Mouse (Mus musculus): ENCODE results near the gene Fkbp15.

The Fkbp15 gene

GRCm38 (mm10) chr4:62313641-62314211 is 46.6 kb downstream of the Fkbp15 start:
- DNase-seq, result no peak

- DNase-seq, result no peak
These were observed 47.5 kb downstream of the Fkbp15 start for GRCm38 (mm10) chr4:62312821-62313220.

GRCm38 (mm10) chr4:62308406-62308805 is 51.9 kb downstream of the Fkbp15 start:
- no peak for DNase-seq

- DNase-seq, result no peak
These were observed 53.5 kb downstream of the Fkbp15 start for GRCm38 (mm10) chr4:62306840-62307239.

- DNase-seq, result no peak
These were observed 54.0 kb downstream of the Fkbp15 start for GRCm38 (mm10) chr4:62306301-62306700.

- no peak for DNase-seq
These were observed 57.1 kb downstream of the Fkbp15 start for GRCm38 (mm10) chr4:62303288-62303687.

GRCm38 (mm10) chr4:62302795-62303194 is 57.6 kb downstream of the Fkbp15 start:
- DNase-seq, result no peak

GRCm38 (mm10) chr4:62300001-62300400 is 60.3 kb downstream of the Fkbp15 start:
- DNase-seq, result no peak

- DNase-seq, result no peak
These were observed 62.8 kb downstream of the Fkbp15 start for GRCm38 (mm10) chr4:62297280-62298130.

- no peak for DNase-seq
These were observed 65.6 kb downstream of the Fkbp15 start for GRCm38 (mm10) chr4:62294741-62295140.

- no peak for DNase-seq
These were observed 67.0 kb downstream of the Fkbp15 start for GRCm38 (mm10) chr4:62293219-62293861.

- no peak for DNase-seq
These were observed 67.7 kb downstream of the Fkbp15 start for GRCm38 (mm10) chr4:62292461-62293180.

- DNase-seq, result no peak
These were observed 69.4 kb downstream of the Fkbp15 start for GRCm38 (mm10) chr4:62290816-62291505.

GRCm38 (mm10) chr4:62289226-62289625 is 71.1 kb downstream of the Fkbp15 start:
- DNase-seq, result peak; percentile 45

- DNase-seq, result peak; percentile 47
These were observed 73.1 kb downstream of the Fkbp15 start for GRCm38 (mm10) chr4:62286992-62287900.

- peak; percentile 86 for DNase-seq
These were observed 73.9 kb downstream of the Fkbp15 start for GRCm38 (mm10) chr4:62286257-62286991.

GRCm38 (mm10) chr4:62285576-62285975 is 74.8 kb downstream of the Fkbp15 start:
- no peak for DNase-seq

- no peak for DNase-seq
These were observed 77.4 kb downstream of the Fkbp15 start for GRCm38 (mm10) chr4:62282969-62283368.

- DNase-seq, result no peak
These were observed 79.0 kb downstream of the Fkbp15 start for GRCm38 (mm10) chr4:62281319-62281718.

- DNase-seq, result peak; percentile 16
These were observed 82.3 kb downstream of the Fkbp15 start for GRCm38 (mm10) chr4:62278081-62278480.

GRCm38 (mm10) chr4:62277222-62277621 is 83.1 kb downstream of the Fkbp15 start:
- DNase-seq, result no peak

Data from retina, postnatal 1 day (tissue).